Mouse (Mus musculus): ENCODE measurements around the gene Arhgap10.
A peak's percentile ranks its signal among the peaks of the same experiment; 100 is the strongest.

The Arhgap10 gene

GRCm38 (mm10) chr8:77517301-77518200 lies at the start of gene Arhgap10:
Arhgap10 (minus strand) TSS chr8:77517953.
- peak; percentile 73 for DNase-seq (ENCODE audit: low spot score)

- DNase-seq (ENCODE audit: low spot score): no peak
These were observed 43.7 kb upstream of the Arhgap10 start for GRCm38 (mm10) chr8:77561441-77561840.

- DNase-seq (ENCODE audit: low spot score): no peak
These were observed 34.7 kb upstream of the Arhgap10 start for GRCm38 (mm10) chr8:77552491-77552890.

- peak; percentile 74 for DNase-seq (ENCODE audit: low spot score)
These were observed 32.3 kb upstream of the Arhgap10 start for GRCm38 (mm10) chr8:77549881-77550580.

- DNase-seq (ENCODE audit: low spot score): peak; percentile 85
These were observed 31.5 kb upstream of the Arhgap10 start, which contains the start of gene Prmt9 for GRCm38 (mm10) chr8:77549121-77549706. Prmt9 (plus strand) TSS chr8:77549397.

- no peak for DNase-seq (ENCODE audit: low spot score)
These were observed 27.9 kb upstream of the Arhgap10 start for GRCm38 (mm10) chr8:77545616-77546015.

- no peak for DNase-seq (ENCODE audit: low spot score)
These were observed 26.7 kb upstream of the Arhgap10 start for GRCm38 (mm10) chr8:77544428-77544827.

- DNase-seq (ENCODE audit: low spot score): no peak
These were observed 25.5 kb upstream of the Arhgap10 start for GRCm38 (mm10) chr8:77543152-77543777.

GRCm38 (mm10) chr8:77538256-77538655 lies 20.5 kb upstream of the Arhgap10 start:
- DNase-seq (ENCODE audit: low spot score): no peak

GRCm38 (mm10) chr8:77536821-77537220 lies 19.1 kb upstream of the Arhgap10 start:
- DNase-seq (ENCODE audit: low spot score): no peak

GRCm38 (mm10) chr8:77535026-77535595 lies 17.4 kb upstream of the Arhgap10 start:
- peak; percentile 77 for DNase-seq (ENCODE audit: low spot score)

GRCm38 (mm10) chr8:77534358-77534992 lies 16.7 kb upstream of the Arhgap10 start:
- no peak for DNase-seq (ENCODE audit: low spot score)

- DNase-seq (ENCODE audit: low spot score): no peak
These were observed 8.4 kb upstream of the Arhgap10 start for GRCm38 (mm10) chr8:77526130-77526529.

GRCm38 (mm10) chr8:77524906-77525305 lies 7.2 kb upstream of the Arhgap10 start:
- no peak for DNase-seq (ENCODE audit: low spot score)

GRCm38 (mm10) chr8:77524018-77524615 lies 6.4 kb upstream of the Arhgap10 start:
- peak; percentile 71 for DNase-seq (ENCODE audit: low spot score)

- DNase-seq (ENCODE audit: low spot score): no peak
These were observed 5.2 kb upstream of the Arhgap10 start for GRCm38 (mm10) chr8:77522984-77523383.

- DNase-seq (ENCODE audit: low spot score): no peak
These were observed 3.5 kb upstream of the Arhgap10 start for GRCm38 (mm10) chr8:77521028-77521785.

GRCm38 (mm10) chr8:77520601-77521000 lies 2.8 kb upstream of the Arhgap10 start:
- DNase-seq (ENCODE audit: low spot score): no peak

GRCm38 (mm10) chr8:77518201-77519115 lies 705 bp upstream of the Arhgap10 start:
- DNase-seq (ENCODE audit: low spot score): no peak
